Mouse (Mus musculus) CH12.LX (cell line): ENCODE results near the gene Gm10318. TPM values are rescaled to one million over a fixed set of nuclear protein-coding genes. Genes with fewer than 3 reads are reported as not detected.

Experiments
- DNase-seq: peaks from one replicate; pipeline ENCODE4 v3.0.0-alpha.2; 2013; ENCODE audit errors: extremely low read depth
- H3K27ac ChIP-seq: 2 replicates; pipeline ENCODE4 v1.5.1; 2012; ENCODE audit warnings: low read depth, mild to moderate bottlenecking, control low read depth, moderate library complexity; ENCODE audit not compliant: insufficient read depth
- H3K27me3 ChIP-seq: replicated peaks from 2 replicates; pipeline ENCODE3; 2012; ENCODE audit warnings: inconsistent platforms
- H3K36me3 ChIP-seq, 2 experiments: replicated peaks in 1 of 2; 2 replicates each; pipeline versions ENCODE3 to v1.6.1; 2012; ENCODE audit warnings: inconsistent platforms in 1 of 2, low read length in 1 of 2, mild to moderate bottlenecking in 1 of 2, mixed read lengths in 1 of 2, moderate library complexity in 1 of 2; ENCODE audit not compliant: control insufficient read depth in 1 of 2, insufficient read depth in 1 of 2
- H3K4me1 ChIP-seq, 2 experiments: 2 replicates each; pipeline ENCODE4 v1.6.1; 2012; ENCODE audit warnings: inconsistent platforms in 1 of 2, moderate library complexity in 1 of 2; ENCODE audit not compliant: insufficient read depth in 2 of 2, control insufficient read depth in 1 of 2
- H3K4me2 ChIP-seq: 2 replicates; pipeline ENCODE4 v1.6.1; 2012; ENCODE audit warnings: low read depth, mild to moderate bottlenecking, control low read depth; ENCODE audit not compliant: poor library complexity, insufficient read depth, severe bottlenecking
- H3K4me3 ChIP-seq, 3 experiments: fragments of 150-350 bp in 1 of 3; sonication (generic) in 1 of 3; replicated peaks in 1 of 3; 2 replicates each; pipeline versions ENCODE3 to v1.5.1; 2011 to 2012; ENCODE audit warnings: low read depth in 2 of 3, low read length in 2 of 3, mild to moderate bottlenecking in 2 of 3, moderate library complexity in 2 of 3, control low read depth in 1 of 3, improper control_type of control experiment in 1 of 3, inconsistent platforms in 1 of 3, mixed read lengths in 1 of 3; ENCODE audit not compliant: poor library complexity in 1 of 3
- H3K79me2 ChIP-seq: replicated peaks from 2 replicates; pipeline ENCODE4 v1.6.1; 2012; ENCODE audit warnings: mild to moderate bottlenecking, moderate library complexity; ENCODE audit not compliant: control insufficient read depth, poor library complexity, insufficient read depth, severe bottlenecking; ENCODE audit errors: extremely low read depth
- H3K9ac ChIP-seq: 2 replicates; pipeline ENCODE4 v1.6.1; 2012; ENCODE audit warnings: low read depth, mild to moderate bottlenecking, control low read depth, moderate library complexity; ENCODE audit not compliant: insufficient read depth
- H3K9me3 ChIP-seq: replicated peaks from 2 replicates; pipeline ENCODE3; 2012; ENCODE audit warnings: low read length, inconsistent platforms, mixed read lengths
- BHLHE40 ChIP-seq: IDR thresholded peaks from 2 replicates; pipeline ENCODE4 v1.6.1; 2011; ENCODE audit warnings: mild to moderate bottlenecking, low read depth, low read length, improper control_type of control experiment
- CHD1 ChIP-seq: IDR thresholded peaks from 2 replicates; pipeline ENCODE4 v1.6.1; 2012; ENCODE audit warnings: low read depth, low read length, improper control_type of control experiment, inconsistent platforms
- E2F4 ChIP-seq: IDR thresholded peaks from 2 replicates; pipeline ENCODE4 v1.6.1; 2011; ENCODE audit warnings: low read depth, low read length, improper control_type of control experiment; ENCODE audit not compliant: insufficient replicate concordance
- GABPA ChIP-seq: IDR thresholded peaks from 2 replicates; pipeline ENCODE4 v1.6.1; 2012; ENCODE audit warnings: low read depth, low read length, improper control_type of control experiment, inconsistent platforms; ENCODE audit not compliant: insufficient replicate concordance
- HCFC1 ChIP-seq: IDR thresholded peaks from 2 replicates; pipeline ENCODE4 v1.6.1; 2012; ENCODE audit warnings: low read depth, mild to moderate bottlenecking, inconsistent platforms, low read length, improper control_type of control experiment
- JUN ChIP-seq: IDR thresholded peaks from 2 replicates; pipeline ENCODE4 v1.6.1; 2011; ENCODE audit warnings: low read depth, mild to moderate bottlenecking, low read length, improper control_type of control experiment, moderate library complexity; ENCODE audit not compliant: insufficient read depth
- JUND ChIP-seq: conservative IDR thresholded peaks from 2 replicates; pipeline ENCODE4 v1.6.1; 2011; ENCODE audit warnings: low read depth, low read length, improper control_type of control experiment
- MAFK ChIP-seq: IDR thresholded peaks from 2 replicates; pipeline ENCODE4 v1.6.1; 2011; ENCODE audit warnings: low read length, improper control_type of control experiment; ENCODE audit not compliant: insufficient replicate concordance
- MXI1 ChIP-seq: IDR thresholded peaks from 2 replicates; pipeline ENCODE4 v1.6.1; 2011; ENCODE audit warnings: mild to moderate bottlenecking, low read depth, low read length, improper control_type of control experiment
- MYC ChIP-seq: IDR thresholded peaks from 2 replicates; pipeline ENCODE4 v1.6.1; 2011; ENCODE audit warnings: low read depth, mild to moderate bottlenecking, improper control_type of control experiment, low read length
- NELFE ChIP-seq: IDR thresholded peaks from 2 replicates; pipeline ENCODE4 v1.6.1; 2011; ENCODE audit warnings: low read depth, low read length, improper control_type of control experiment
- POLR2A ChIP-seq: IDR thresholded peaks from 2 replicates; pipeline ENCODE4 v1.6.1; 2011; ENCODE audit warnings: low read depth, mild to moderate bottlenecking, improper control_type of control experiment, low read length
- POLR2AphosphoS2 ChIP-seq: IDR thresholded peaks from 2 replicates; pipeline ENCODE4 v1.6.1; 2011; ENCODE audit warnings: low read depth, low read length, improper control_type of control experiment
- RAD21 ChIP-seq: IDR thresholded peaks from 2 replicates; pipeline ENCODE4 v1.6.1; 2011; ENCODE audit warnings: low read depth, mild to moderate bottlenecking, low read length, improper control_type of control experiment, moderate library complexity
- RCOR1 ChIP-seq: conservative IDR thresholded peaks from 2 replicates; pipeline ENCODE4 v1.6.1; 2012; ENCODE audit warnings: low read depth, mild to moderate bottlenecking, inconsistent platforms, low read length, improper control_type of control experiment
- SMC3 ChIP-seq: IDR thresholded peaks from 2 replicates; pipeline ENCODE4 v1.6.1; 2011; ENCODE audit warnings: low read depth, low read length, improper control_type of control experiment
- TCF12 ChIP-seq: IDR thresholded peaks from 2 replicates; pipeline ENCODE4 v1.6.1; 2014; ENCODE audit warnings: low read depth, mild to moderate bottlenecking, inconsistent platforms, low read length, improper control_type of control experiment
- UBTF ChIP-seq: IDR thresholded peaks from 2 replicates; pipeline ENCODE4 v1.6.1; 2012; ENCODE audit warnings: low read depth, mild to moderate bottlenecking, inconsistent platforms, low read length, improper control_type of control experiment, moderate library complexity
- USF1 ChIP-seq: IDR thresholded peaks from 2 replicates; pipeline ENCODE4 v1.6.1; 2014; ENCODE audit warnings: low read depth, mild to moderate bottlenecking, inconsistent platforms, low read length, improper control_type of control experiment
- ZKSCAN1 ChIP-seq: IDR thresholded peaks from 2 replicates; pipeline ENCODE4 v1.6.1; 2012; ENCODE audit warnings: low read depth, inconsistent platforms, low read length, improper control_type of control experiment, borderline replicate concordance
- dilution Hi-C: fragments of 300-500 bp; cut with MboI; formaldehyde crosslinking; loops from 2 replicates; pipeline ENCODE4 v1.14.3; 2020; ENCODE audit warnings: low sequenced_read_pairs; ENCODE audit not compliant: extremely low pct_unique_long_range_greater_than_20kb, extremely low pct_ligation_motif_present
- in situ Hi-C: fragments of 300-500 bp; cut with MboI; formaldehyde crosslinking; loops from 3 replicates; pipeline ENCODE4 v1.14.3; 2019; ENCODE audit warnings: low sequenced_read_pairs, low pct_ligation_motif_present, low pct_unique_long_range_greater_than_20kb, mixed read lengths
- polyA plus RNA-seq: library from polyadenylated mRNA; unstranded; fragments of >175 nt; gene quantifications from 2 replicates; pipeline ENCODE4 v1.2.1, GENCODE M21; 2012; ENCODE audit warnings: low read depth; ENCODE audit not compliant: insufficient read length
- total RNA-seq, 2 experiments: library from RNA; depleted of rRNA; stranded (reverse); fragments of 300-350 nt in 1 of 2; fragments of >200 nt in 1 of 2; gene quantifications; 2 replicates each; pipeline ENCODE4 v1.2.3; 2012 to 2014

Gene Gm10318
- total and polyA plus RNA-seq, 3 experiments, result not detected

DNA sequence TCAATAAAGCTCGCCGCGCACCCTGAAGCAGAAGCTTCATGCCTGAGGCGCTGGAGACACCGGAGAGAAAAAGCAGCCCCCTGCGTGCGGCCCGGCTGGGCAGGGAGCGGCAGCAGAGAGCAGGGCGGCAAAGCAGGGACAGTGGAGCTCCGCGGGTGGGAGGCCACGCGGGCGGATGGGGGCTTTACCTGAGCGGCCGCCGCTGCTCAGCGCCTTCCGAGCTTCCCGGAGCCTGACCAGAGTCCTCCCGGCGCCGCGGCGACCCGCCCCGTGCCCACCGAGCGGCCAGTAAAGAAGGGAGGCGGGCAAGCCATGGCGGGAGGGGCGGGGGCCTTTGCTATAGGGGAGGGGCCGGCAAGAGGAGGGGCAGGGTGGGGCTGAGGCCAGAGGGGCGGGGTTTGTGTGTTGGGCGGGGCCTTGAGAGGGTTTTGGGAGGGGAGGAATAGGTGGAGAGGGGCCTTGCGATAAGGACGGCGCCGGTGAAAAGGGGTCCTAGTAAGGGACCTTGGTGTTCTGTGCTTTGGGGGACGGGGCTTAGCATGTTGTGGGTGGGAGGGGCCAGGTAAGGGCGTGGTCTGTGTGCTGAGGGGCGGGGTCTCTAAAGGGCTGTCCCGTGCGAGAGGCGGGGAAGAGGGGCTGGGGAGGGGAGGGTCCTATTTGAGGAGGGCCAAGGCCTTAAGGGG lies 49.7 kb downstream of the Gm10318 start, which contains the start of gene Lrrc3:
Gene Lrrc3, minus strand, starts transcription at position 326 of the 683 bp plus-strand sequence.
- Histone ChIP-seq H3K36me3 (no peaks in the 10 kb centered on the region), H3K4me3 (no peak within 1 kb of the TSS), H3K27me3 (peaks cover 77% of the 10 kb centered on the region), H3K4me1 (no peaks in the 10 kb centered on the region), H3K79me2 (no peaks in the 10 kb centered on the region), H3K9ac (no peak within 1 kb of the TSS), H3K27ac (no peak within 1 kb of the TSS), H3K4me2 (no peak within 1 kb of the TSS), H3K9me3 (no peaks in the 10 kb centered on the region)
- DNase-seq, result no peak
- no peak for TF ChIP-seq MAFK
- TF ChIP-seq UBTF, result no peak
- no peak for TF ChIP-seq GABPA
- TF ChIP-seq ZKSCAN1, result no peak
- no peak for TF ChIP-seq RAD21
- TF ChIP-seq JUND, result no peak
- no peak for TF ChIP-seq BHLHE40
- TF ChIP-seq RCOR1, result no peak
- no peak for TF ChIP-seq SMC3
- TF ChIP-seq USF1, result no peak
- in situ Hi-C loops, result no loop called here
- dilution Hi-C loops, result no loop called here

GRCm38 (mm10) chr10:77902894-77903715 lies 50.4 kb downstream of the Gm10318 start:
- Histone ChIP-seq H3K79me2 (no peaks in the 10 kb centered on the region), H3K4me2 (no peak overlapping the region), H3K9me3 (no peaks in the 10 kb centered on the region), H3K4me1 (no peaks in the 10 kb centered on the region), H3K9ac (no peak overlapping the region), H3K36me3 (no peaks in the 10 kb centered on the region), H3K27ac (no peak overlapping the region), H3K27me3 (peaks cover 74% of the 10 kb centered on the region), H3K4me3 (no peak overlapping the region)
- dilution Hi-C loops, result no loop called here
- TF ChIP-seq TCF12, result no peak
- no peak for TF ChIP-seq JUND
- TF ChIP-seq ZKSCAN1, result no peak
- no peak for TF ChIP-seq MYC
- no peak for TF ChIP-seq CHD1
- no peak for TF ChIP-seq POLR2A
- no peak for TF ChIP-seq MXI1
- no peak for TF ChIP-seq HCFC1
- no peak for TF ChIP-seq E2F4
- TF ChIP-seq SMC3, result no peak
- no peak for TF ChIP-seq JUN
- no peak for TF ChIP-seq POLR2AphosphoS2
- TF ChIP-seq NELFE, result no peak
- in situ Hi-C loops, result no loop called here
- no peak for DNase-seq
